Mouse (Mus musculus): ENCODE results near the gene Cd5.

Gene Cd5

DNA sequence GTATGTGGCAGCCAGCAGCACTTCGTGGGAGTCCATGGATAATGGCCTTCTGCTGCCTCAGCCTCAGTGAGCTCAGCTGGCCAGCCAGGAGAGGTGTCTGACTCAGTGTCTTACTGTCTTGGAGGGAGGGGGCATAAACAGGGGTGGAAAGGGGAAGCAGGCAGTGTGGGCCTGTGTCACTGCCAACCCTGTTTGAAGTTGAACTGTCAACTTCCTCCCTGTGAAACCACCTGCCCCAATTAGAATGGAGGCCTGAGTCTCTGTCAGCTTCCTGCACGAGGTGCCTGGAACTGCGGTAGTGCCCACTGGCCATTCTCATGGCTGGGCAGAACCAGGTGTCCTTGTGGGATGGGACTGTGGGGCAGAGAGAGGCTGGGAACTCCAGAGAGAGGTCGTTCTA lies at the start of gene Cd5:
Gene Cd5 (minus strand): TSS at position 192 of the 400 bp plus-strand sequence.
- no peak for DNase-seq (ENCODE audit: low spot score in 2 of 2)

DNA sequence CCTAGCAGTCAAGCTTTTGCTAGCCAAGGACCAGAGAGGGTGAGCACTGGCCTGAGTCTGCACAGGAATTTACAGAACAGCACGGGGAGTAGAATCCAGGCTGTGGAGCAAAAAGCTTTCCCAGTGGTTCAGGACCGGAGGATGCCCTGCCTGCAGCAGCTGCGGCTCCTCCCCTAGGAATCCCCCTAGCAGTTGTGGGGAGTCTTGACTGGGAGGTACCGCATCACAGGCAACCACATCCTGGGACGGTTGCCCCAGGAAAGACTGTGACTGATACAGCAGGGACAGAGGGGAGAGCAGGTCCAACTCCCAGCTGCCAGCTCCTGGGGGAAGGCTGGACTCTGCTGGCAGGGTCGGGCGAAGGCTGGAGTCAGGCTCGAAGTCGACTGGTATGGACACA lies 49.4 kb upstream of the Cd5 start:
- DNase-seq (ENCODE audit: low spot score in 2 of 2) = no peak

DNA sequence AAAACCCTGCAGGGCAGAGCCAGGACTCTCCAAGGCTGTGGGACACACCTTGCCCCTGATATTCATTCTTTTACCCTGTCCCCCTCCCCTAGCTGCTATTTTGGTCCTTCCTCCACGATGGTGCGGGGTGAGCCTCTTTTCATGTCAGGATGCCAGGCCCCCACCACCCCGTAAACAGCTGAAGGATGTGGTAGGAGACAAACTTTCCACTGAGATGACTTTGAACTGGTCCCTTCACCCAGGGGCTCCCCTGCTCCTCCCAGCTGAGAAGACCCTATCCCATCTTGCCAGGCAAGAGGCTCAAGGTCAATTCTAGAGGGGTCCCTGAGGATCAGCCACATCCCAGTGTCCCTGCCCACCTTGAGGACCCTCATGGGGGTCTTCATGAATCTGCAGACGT lies 48.6 kb upstream of the Cd5 start:
- DNase-seq (ENCODE audit: low spot score in 2 of 2) = no peak

DNA sequence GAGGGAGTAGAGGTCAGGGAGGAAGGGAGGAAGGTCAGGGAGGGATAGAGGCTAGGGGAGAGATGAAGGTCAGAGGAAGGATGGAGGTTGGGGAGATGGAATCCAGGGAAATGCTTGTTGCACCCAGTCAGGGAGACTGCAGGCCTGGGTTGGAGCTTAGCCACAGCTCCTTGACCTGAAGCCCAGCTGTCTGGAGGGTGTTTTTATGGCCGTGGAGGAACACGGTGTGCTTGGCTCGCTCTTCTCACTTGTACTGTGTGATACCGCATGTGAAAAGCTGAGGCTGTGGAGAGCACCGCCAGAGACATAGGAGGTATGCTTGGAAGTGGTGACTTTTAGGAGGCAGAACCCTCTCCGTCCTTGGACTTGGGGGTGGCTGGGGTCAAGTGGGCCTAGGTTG lies 48.0 kb upstream of the Cd5 start:
- DNase-seq (ENCODE audit: low spot score in 2 of 2) = peak in 1 of 2 experiments; percentile 16

DNA sequence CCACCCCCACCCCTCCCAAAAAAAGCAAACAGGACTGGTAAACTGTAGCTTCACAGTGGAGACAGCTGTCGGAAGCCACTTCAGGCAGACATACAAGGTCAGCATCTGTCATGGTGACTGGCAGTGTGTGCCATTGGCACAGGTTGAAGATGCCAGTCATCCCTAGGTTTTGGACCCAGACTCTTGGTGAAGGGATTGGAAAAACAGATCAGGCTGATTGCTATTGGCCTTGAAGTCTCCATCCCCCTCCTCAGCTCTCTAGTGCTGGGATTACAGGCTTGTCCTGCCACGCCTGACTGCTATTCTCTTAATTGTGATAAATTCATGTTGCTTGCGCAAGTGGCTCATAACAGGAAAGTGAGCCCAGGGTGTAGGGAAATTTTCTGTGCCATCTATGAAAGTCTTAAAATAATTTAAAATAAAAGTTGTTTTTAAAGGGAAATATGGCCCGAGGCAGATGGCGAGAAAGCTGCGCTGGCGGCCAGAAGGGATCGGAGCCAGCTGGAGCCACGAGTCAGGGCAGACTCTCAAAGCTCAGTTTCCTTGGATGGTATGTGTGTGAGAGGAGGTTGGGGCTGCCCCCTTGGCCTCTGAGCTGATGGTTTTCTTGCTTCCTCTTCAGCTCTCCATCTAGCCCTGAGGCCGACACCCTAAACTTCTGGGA lies 46.1 kb upstream of the Cd5 start:
- no peak for DNase-seq (ENCODE audit: low spot score in 2 of 2)

DNA sequence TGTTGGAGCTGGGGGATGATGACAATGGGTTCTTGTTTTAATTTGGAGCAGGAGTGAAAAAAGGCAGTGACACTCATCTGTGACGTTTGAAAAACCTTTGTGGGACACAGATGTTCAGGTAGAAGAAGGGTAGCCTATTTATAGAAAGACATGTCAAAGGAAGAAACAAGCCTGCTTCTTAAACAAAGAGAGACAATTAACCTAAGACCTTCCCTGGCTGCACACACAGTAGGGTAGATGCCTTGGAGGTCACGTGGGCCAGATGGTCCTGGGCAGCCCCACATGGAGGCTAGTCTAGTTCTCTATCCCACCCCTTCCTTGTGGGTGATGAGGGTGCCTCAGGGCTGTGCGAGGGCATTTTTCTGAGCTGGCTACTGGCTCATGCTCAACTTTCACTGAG lies 45.3 kb upstream of the Cd5 start:
- no peak for DNase-seq (ENCODE audit: low spot score in 2 of 2)

DNA sequence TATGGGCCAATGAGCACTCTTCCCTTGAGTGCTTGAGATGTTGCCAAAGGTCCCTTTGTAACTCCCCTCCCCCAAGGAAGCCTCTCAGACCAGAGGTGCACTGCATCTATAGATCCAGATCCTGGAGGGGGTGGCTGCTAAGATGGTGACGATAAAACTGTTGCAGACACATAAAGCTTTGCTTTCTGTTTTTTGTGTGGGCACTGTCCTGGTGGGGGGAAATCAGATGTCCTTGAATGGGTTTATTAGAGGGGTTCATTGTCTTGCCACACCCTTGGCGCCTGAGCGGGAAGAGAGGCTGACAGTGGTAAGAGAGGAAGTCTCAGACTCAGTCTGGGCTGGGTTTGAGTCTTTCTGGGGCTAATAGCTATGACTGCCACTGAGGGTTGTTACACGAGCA lies 44.4 kb upstream of the Cd5 start:
- DNase-seq (ENCODE audit: low spot score in 2 of 2) = no peak

DNA sequence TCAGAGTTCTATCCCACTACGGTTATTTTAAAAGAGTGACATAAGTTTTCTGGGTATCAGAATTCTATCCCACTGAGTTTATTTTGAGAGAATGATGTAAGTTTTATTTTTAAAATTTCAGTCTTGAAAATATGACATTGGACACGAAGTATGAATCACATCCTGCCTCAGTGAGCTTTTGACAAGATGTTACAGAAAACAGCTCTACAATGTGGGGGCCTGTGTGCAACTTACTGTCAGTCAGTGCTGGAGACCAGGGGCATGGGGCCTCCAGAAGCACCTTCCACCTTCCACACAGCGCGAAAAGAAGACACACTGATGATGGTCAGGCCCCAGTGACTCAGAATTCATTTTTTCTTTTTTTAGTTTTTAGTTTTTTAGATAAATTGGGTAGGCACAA lies 42.8 kb upstream of the Cd5 start:
- no peak for DNase-seq (ENCODE audit: low spot score in 2 of 2)

DNA sequence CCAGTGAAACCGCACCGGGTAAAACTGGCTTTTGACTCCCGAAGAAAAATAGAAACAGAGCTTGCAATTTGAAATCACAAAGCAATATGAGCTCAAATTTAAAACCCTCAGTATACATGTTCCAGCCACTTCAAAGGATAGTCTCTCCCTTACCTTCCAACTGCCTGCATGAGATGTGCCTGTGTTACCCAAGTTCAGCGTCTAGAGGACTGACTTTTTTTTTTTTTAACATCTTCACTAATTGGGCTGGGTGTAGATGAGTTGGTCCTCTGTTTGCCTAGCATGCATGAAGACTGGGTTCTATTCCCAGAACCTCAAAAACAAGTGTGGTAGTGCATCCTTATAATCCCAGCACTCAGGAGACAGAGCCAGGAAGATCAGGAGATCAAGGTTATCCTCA lies 38.1 kb upstream of the Cd5 start:
- no peak for DNase-seq (ENCODE audit: low spot score in 2 of 2)

DNA sequence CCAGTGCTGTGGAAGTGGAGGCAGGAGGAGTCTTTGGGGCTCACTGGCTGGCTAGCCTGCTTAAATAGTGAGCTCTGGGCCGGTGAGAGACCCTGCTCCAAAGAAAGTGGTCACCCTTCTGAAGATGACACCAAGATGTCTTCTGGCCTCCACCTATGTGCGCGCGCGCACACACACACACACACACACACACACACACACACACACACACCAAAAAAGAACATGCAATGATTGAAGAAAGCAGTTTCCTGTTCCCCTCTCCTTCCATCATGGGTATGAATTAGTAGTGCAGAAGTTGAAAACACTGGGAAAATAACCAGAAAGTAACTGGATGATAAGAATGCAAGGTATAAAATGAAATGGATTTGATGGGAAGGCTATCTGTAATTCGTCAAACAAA lies 35.3 kb upstream of the Cd5 start:
- no peak for DNase-seq (ENCODE audit: low spot score in 2 of 2)

DNA sequence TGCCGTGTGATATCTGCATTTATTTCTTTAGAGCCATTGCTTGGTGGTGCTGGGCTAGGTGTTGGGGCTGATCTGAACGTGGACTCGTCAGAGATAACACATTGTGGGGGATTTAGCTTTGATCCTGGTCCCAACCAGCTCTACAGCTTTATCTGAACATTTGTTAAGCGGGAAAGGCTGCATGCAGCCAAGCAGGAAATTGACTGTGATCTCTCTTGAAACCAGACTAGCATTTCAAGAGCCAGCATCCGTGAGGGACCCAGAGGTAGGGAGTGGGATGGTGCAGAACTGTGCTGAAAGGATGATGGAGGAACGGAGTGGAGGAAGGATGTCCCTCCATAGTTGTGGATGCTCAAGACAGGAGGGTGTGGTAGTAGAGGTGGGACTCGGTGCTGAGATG lies 34.6 kb upstream of the Cd5 start:
- DNase-seq (ENCODE audit: low spot score in 2 of 2) = no peak

DNA sequence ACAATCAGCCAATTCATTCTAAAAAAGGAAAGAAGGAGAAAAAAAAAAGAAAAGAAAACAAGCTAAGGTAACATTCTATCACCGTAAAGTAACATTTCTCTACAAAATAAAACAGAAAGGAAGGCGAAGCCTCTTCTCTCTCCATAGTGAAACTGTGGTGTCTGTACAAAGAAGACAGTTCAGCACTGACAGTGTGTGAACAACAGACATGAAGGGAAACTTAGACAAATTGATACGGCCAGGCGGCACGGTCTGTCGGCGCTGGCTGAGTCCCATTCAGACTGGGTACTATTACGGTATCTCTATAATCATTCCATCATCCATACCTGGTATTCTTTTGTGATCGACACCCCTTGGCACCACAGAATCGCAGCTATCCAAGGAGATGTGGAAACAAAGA lies 34.1 kb upstream of the Cd5 start:
- DNase-seq (ENCODE audit: low spot score in 2 of 2) = no peak

DNA sequence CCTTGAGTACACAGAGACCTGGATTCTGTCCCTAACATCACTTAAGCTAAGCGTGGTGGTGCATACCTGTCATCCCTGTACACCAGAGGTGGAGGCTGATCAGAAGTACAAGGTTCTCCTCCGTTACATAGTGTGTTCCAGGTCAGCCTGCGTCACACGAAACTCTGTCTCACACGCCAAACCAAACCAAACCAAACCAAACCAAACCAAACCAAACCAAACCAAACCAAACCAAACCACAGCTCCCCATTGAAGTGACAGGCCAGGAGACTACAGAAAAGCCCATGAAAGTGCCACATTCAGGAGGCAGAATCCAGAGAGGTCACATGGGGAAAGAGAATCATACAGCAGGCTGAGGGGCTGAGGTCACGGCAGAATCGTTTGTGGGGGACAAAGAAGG lies 33.2 kb upstream of the Cd5 start:
- no peak for DNase-seq (ENCODE audit: low spot score in 2 of 2)

DNA sequence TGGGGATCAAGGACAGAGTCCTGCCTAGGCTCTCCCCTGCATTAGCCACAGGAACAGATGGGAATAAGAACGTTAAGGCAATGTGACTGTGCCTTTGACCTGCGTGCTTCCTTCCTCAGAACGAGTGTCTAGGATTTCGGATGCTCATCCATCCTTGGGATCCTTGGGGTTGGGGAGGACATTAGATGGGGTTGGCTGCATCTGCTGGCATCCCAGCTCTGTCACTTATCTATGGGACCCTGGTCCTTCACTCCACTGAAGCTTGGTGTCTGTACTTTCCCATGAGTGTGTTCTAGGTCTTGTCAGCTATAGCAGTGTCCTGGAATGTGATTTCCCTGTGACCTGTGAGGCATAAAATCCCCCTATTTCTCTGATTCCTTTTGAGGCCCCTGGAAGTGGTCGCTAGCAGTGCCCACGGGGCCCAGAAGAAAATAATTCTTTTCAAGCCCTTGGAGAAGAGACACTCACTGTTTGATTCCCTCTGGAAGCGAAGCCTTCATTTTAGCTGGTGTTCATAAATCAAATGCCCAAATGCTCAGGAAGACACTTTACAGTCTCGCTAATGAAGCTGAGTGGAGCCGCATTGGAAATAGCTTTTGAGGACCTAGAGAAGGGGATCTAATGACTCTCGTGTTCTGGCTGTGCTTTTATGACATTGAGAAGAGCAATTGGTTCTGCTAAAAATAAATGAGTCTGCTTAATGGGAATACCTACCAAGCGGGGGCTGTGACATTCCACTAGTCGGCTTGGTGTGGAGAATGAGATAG lies 30.8 kb upstream of the Cd5 start:
- DNase-seq (ENCODE audit: low spot score in 2 of 2) = no peak

DNA sequence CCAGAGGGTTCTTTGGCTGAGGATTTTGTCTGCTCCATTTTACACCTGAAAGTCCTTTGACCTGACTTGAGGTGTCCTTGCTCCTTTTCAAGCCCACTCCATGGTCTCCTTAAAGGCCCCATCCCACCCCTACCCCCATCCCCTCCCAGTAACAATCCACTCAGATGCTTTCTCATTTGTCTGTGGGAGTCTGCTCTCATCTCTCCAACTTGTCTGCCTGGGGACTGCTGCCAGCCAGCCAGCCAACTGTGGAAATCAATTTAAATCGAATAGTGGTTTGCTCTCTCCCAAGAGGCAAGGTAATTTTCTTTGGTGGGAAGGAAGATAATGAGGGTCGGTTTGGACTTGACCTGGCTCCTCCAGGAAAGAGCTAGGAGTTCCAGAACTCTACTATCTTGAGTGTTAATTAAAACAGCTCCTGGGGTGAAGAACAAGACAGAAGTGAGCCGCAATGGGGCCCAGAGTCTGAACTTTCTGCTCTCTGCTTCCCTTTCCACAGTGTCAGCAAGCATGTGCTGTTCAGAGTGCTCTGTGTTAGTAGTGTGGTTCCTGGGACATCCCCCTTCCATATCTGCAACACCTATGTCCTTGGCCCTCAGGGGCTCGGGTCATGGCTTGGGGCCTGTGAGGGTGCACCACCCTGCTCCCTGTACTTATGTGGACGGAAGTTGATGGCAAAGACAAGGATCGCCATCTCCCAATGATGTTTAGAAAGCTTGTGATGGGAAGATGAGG lies 30.1 kb upstream of the Cd5 start:
- no peak for DNase-seq (ENCODE audit: low spot score in 2 of 2)

DNA sequence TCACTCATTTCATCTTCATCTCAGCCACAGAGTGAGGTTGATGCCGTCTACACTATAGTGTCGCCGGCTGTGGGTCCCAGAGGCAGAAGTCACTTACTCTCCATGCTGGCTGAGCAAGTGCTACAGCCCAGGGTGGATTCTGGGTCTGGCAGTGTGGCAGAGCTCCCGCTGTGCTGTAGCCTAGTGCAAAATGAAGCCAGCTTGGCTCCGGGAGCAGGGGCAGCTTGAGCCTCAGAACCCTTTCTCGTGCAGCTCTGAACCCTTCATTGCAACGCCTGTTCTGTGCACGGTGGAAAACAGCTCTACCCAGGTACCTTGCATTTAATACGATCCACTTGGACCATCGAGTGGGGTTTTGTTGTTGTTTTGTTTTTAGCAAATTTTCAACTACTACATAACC lies 28.8 kb upstream of the Cd5 start:
- DNase-seq (ENCODE audit: low spot score in 2 of 2) = no peak

DNA sequence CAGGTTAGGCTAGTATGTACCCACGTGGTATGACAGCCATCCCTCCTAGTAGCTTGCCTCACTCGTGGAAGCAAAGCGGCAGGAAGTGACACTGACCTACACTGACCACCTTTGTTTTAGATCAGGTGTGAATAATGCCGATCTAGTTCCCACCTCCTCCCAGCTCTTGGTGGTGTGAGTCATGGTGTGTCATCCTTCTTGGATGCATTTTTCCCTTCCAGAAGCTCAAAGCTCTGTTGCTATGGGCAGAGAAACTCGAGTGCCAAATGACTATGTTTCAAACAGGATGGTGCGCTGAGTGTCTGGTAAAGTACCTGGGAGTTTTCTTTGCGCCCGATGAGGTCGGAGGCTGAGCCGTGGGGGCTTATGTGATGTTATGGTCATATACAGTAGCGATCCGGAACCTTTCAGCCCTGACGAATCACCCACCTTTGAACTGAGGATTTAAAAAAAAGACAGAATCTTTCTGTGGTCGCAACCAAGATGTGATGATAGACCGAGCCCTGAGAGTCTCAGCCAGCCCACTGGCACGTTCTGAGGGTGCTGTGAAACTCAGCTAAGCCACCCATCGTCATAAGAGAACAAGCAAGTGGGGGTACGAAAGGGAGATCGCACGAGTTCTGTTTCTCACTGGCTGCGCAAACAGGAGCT lies 24.7 kb upstream of the Cd5 start:
- DNase-seq (ENCODE audit: low spot score in 2 of 2) = no peak

DNA sequence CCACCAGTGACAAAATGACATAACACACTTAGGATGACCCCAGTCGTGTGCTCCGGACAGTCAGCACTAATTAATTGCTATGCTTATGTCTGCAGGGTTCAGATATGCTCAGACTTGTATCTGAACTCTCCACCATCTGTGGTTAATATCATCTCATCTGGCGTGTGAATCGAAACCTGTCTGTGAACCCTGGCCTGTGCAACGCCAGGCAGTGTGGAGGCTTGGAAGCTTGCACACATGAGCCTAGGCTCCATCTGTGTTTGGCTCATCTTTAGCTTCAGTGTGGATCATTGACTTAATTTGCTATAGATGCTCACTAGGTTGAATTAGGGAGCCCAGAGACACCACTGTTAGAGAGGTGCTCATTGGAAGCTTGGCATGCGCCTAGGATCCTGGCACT lies 23.7 kb upstream of the Cd5 start:
- no peak for DNase-seq (ENCODE audit: low spot score in 2 of 2)

DNA sequence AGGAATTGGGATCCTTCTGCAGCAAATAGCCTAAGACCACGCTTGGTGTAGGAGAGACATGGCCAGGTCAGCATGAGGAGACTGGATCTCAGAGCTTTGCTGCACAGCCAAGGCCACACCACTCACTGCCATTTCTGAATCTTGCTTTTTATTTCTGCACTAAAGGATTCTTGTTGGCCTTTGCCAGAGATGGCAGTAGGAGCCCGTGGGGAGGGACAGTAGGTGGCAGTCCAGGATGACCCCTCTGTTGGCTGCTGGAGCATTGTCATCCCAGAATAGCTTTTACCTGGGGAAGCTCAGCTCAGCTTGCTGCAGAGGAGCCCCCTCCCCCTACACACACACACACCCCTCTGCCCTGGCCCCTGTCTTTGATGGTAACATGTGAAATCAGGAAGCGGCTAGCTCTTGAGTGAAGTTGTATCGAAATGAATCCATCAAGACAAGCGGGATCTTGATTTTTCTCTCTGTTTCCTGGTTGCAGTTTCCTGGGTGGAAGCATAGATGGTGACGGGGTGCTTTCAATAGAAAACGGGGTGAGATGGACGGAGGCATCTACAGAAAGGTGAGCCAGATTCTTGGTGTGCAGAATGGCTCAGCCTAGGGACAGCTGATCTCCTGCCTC lies 23.1 kb upstream of the Cd5 start:
- no peak for DNase-seq (ENCODE audit: low spot score in 2 of 2)

DNA sequence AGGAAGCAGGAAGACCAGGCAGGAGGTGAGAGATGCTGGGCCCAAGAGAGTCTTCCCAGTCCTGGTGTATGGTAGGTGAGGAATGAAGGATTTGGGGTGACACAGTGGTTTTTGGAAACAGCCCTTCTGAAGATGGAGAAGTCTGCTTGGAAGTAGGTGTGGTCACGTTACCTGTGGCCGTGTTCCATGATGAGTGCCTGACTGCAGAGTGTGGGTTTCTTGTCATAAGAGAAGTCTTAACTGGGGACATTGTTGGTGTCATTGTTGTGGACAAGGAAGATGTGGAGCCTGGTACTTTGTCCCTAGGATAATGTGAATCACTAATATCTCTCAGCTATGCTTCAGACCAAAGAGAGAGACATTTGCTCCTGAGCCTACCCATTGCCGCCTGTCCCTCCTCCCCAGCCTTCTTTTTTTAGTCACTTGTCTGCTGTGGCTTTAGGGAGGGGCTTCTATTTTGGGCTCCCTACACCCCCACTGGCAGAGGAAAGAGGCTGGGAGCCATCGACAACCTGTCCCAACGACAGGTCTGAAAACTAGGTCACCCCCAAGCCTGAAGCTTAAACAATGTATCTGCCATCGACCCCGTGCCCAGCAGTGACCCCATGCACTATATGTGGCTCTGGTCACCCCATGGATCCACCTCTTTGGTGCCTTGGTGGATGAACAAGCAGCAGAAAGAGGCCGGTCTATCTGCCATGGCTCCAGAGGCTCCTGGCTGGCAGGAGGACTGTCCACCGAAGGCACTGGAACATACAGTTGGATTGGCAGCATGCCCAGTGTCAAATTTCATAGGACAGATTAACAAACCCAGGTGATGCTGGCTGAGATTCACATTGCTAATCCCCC lies 21.4 kb upstream of the Cd5 start:
- DNase-seq (ENCODE audit: low spot score in 2 of 2) = no peak

DNA sequence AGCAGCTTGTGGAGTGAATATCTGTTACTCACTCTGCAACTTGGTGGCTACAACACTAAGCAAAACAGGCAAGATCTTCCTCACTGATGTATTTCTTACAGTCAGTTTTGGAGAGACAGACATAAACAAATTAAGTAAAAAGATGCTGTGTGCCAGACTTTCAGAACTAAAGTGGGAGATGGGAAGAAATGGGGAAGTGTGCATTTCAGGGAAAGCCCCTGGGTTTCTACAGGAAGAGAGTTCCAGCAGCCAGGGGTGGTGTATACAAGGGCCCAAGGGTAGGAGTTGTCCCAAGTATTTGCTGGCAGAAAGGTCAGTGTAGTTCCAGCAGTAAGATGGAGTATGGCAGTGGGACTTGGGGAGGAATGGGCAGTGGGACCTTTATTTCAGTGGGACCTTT lies 20.7 kb upstream of the Cd5 start:
- no peak for DNase-seq (ENCODE audit: low spot score in 2 of 2)
